Mouse (Mus musculus): ENCODE measurements around the gene Tnks1bp1. TPM values are rescaled to one million over a fixed set of nuclear protein-coding genes. Genes with fewer than 3 reads are reported as not detected.
A peak's percentile ranks its signal among the peaks of the same experiment; 100 is the strongest.

Gene Tnks1bp1
- polyA plus RNA-seq, 1 experiment from 2014 or later: 11.7 TPM

- ATAC-seq (replicated peaks; ENCODE audit: low FRiP score, low TSS enrichment, low read depth): no peak
- Histone ChIP-seq H3K9me3 (ENCODE audit: control insufficient read depth, low read length) (no peaks in the 10 kb centered on the region), H3K4me2 (ENCODE audit: low read length) (no peak overlapping the region), H3K9ac (ENCODE audit: low read length) (no peak overlapping the region), H3K4me3 (ENCODE audit: low read depth, low read length) (no peak overlapping the region), H3K4me1 (replicated peaks; ENCODE audit: control insufficient read depth, insufficient read depth, low read length) (peaks cover 7% of the 10 kb centered on the region; the same call in 1 of the 2 replicates), H3K27ac (ENCODE audit: low read depth) (no peak overlapping the region), H3K36me3 (ENCODE audit: control insufficient read depth, insufficient read depth, low read length) (no peaks in the 10 kb centered on the region), H3K27me3 (replicated peaks; ENCODE audit: control insufficient read depth, insufficient read depth, low read length) (no peaks in the 10 kb centered on the region)
- no peak for DNase-seq (ENCODE audit: low spot score)
- WGBS: 67% methylated on average over 6 of the region's 6 CpGs
Measured at GRCm38 (mm10) chr2:85030989-85031388, 16.8 kb upstream of the Tnks1bp1 start.

- ATAC-seq (replicated peaks; ENCODE audit: low FRiP score, low TSS enrichment, low read depth) (no peak), DNase-seq (ENCODE audit: low spot score) (no peak)
- H3K4me1 ChIP-seq (replicated peaks; ENCODE audit: control insufficient read depth, insufficient read depth, low read length): peaks cover 10% of the 10 kb centered on the region; the same call in 1 of the 2 replicates
- no peak overlapping the region for H3K4me2 ChIP-seq (ENCODE audit: low read length)
- 70% methylated on average over 2 of the region's 2 CpGs for WGBS
- H3K4me3 ChIP-seq (ENCODE audit: low read depth, low read length): no peak overlapping the region
- H3K9me3 ChIP-seq (ENCODE audit: control insufficient read depth, low read length): no peaks in the 10 kb centered on the region
- no peaks in the 10 kb centered on the region for H3K27me3 ChIP-seq (replicated peaks; ENCODE audit: control insufficient read depth, insufficient read depth, low read length)
- no peak overlapping the region for H3K9ac ChIP-seq (ENCODE audit: low read length)
- H3K27ac ChIP-seq (ENCODE audit: low read depth): no peak overlapping the region
- no peaks in the 10 kb centered on the region for H3K36me3 ChIP-seq (ENCODE audit: control insufficient read depth, insufficient read depth, low read length)
Measured at GRCm38 (mm10) chr2:85033121-85033520, 14.7 kb upstream of the Tnks1bp1 start.

- WGBS: 78% methylated on average over 7 of the region's 7 CpGs
- H3K4me2 ChIP-seq (ENCODE audit: low read length): no peak overlapping the region
- no peak for ATAC-seq (replicated peaks; ENCODE audit: low FRiP score, low TSS enrichment, low read depth)
- H3K9ac ChIP-seq (ENCODE audit: low read length): no peak overlapping the region
- DNase-seq (ENCODE audit: low spot score): no peak
- peaks cover 16% of the 10 kb centered on the region for H3K4me1 ChIP-seq (replicated peaks; ENCODE audit: control insufficient read depth, insufficient read depth, low read length)
- H3K9me3 ChIP-seq (ENCODE audit: control insufficient read depth, low read length): no peaks in the 10 kb centered on the region
- no peaks in the 10 kb centered on the region for H3K27me3 ChIP-seq (replicated peaks; ENCODE audit: control insufficient read depth, insufficient read depth, low read length)
- peaks cover 5% of the 10 kb centered on the region for H3K36me3 ChIP-seq (ENCODE audit: control insufficient read depth, insufficient read depth, low read length)
- no peak overlapping the region for H3K4me3 ChIP-seq (ENCODE audit: low read depth, low read length)
- H3K27ac ChIP-seq (ENCODE audit: low read depth): no peak overlapping the region
Measured at GRCm38 (mm10) chr2:85034169-85034568, 13.7 kb upstream of the Tnks1bp1 start.

GRCm38 (mm10) chr2:85036507-85037046 is 11.2 kb upstream of the Tnks1bp1 start:
- Histone ChIP-seq H3K27me3 (replicated peaks; ENCODE audit: control insufficient read depth, insufficient read depth, low read length) (no peaks in the 10 kb centered on the region), H3K27ac (ENCODE audit: low read depth) (peak overlapping the region; percentile 68; the same call in 1 of the 2 replicates), H3K9ac (ENCODE audit: low read length) (peak overlapping the region; percentile 83), H3K4me3 (ENCODE audit: low read depth, low read length) (peak overlapping the region; percentile 55), H3K4me2 (ENCODE audit: low read length) (peak overlapping the region; percentile 58), H3K4me1 (replicated peaks; ENCODE audit: control insufficient read depth, insufficient read depth, low read length) (peaks cover 9% of the 10 kb centered on the region), H3K36me3 (ENCODE audit: control insufficient read depth, insufficient read depth, low read length) (peaks cover 29% of the 10 kb centered on the region), H3K9me3 (ENCODE audit: control insufficient read depth, low read length) (no peaks in the 10 kb centered on the region)
- WGBS: 10% methylated on average over 11 of the region's 11 CpGs
- DNase-seq (ENCODE audit: low spot score): no peak
- peak; percentile 33 for ATAC-seq (replicated peaks; ENCODE audit: low FRiP score, low TSS enrichment, low read depth)

- peak within 1 kb of the TSS; percentile 83 for H3K9ac ChIP-seq (ENCODE audit: low read length)
- ATAC-seq (replicated peaks; ENCODE audit: low FRiP score, low TSS enrichment, low read depth) (peak; percentile 97), DNase-seq (ENCODE audit: low spot score) (peak; percentile 95)
- H3K36me3 ChIP-seq (ENCODE audit: control insufficient read depth, insufficient read depth, low read length): peaks cover 37% of the 10 kb centered on the region
- H3K4me3 ChIP-seq (ENCODE audit: low read depth, low read length): peak within 1 kb of the TSS; percentile 55
- H3K27ac ChIP-seq (ENCODE audit: low read depth): peak within 1 kb of the TSS; percentile 68
- H3K4me2 ChIP-seq (ENCODE audit: low read length): peak within 1 kb of the TSS; percentile 73
- peaks cover 9% of the 10 kb centered on the region for H3K4me1 ChIP-seq (replicated peaks; ENCODE audit: control insufficient read depth, insufficient read depth, low read length)
- WGBS: under 1% methylated on average over 63 of the region's 66 CpGs
- H3K27me3 ChIP-seq (replicated peaks; ENCODE audit: control insufficient read depth, insufficient read depth, low read length): no peaks in the 10 kb centered on the region
- no peaks in the 10 kb centered on the region for H3K9me3 ChIP-seq (ENCODE audit: control insufficient read depth, low read length)
Measured at GRCm38 (mm10) chr2:85037047-85038026, 10.5 kb upstream of the Tnks1bp1 start, which contains the start of the genes Ssrp1 and P2rx3. Ssrp1 (plus strand) TSS chr2:85037234. P2rx3 (minus strand) TSS chr2:85037462.

GRCm38 (mm10) chr2:85038336-85038735 is 9.5 kb upstream of the Tnks1bp1 start:
- H3K36me3 ChIP-seq (ENCODE audit: control insufficient read depth, insufficient read depth, low read length): peaks cover 47% of the 10 kb centered on the region
- ATAC-seq (replicated peaks; ENCODE audit: low FRiP score, low TSS enrichment, low read depth): no peak
- DNase-seq (ENCODE audit: low spot score): no peak
- H3K4me3 ChIP-seq (ENCODE audit: low read depth, low read length): peak overlapping the region; percentile 55
- no peaks in the 10 kb centered on the region for H3K9me3 ChIP-seq (ENCODE audit: control insufficient read depth, low read length)
- peak overlapping the region; percentile 68; the same call in 1 of the 2 replicates for H3K27ac ChIP-seq (ENCODE audit: low read depth)
- 74% methylated on average over 13 of the region's 13 CpGs for WGBS
- H3K4me2 ChIP-seq (ENCODE audit: low read length): peak overlapping the region; percentile 73
- peak overlapping the region; percentile 83 for H3K9ac ChIP-seq (ENCODE audit: low read length)
- H3K4me1 ChIP-seq (replicated peaks; ENCODE audit: control insufficient read depth, insufficient read depth, low read length): peaks cover 9% of the 10 kb centered on the region
- no peaks in the 10 kb centered on the region for H3K27me3 ChIP-seq (replicated peaks; ENCODE audit: control insufficient read depth, insufficient read depth, low read length)

- H3K27ac ChIP-seq (ENCODE audit: low read depth): no peak overlapping the region
- no peak overlapping the region for H3K9ac ChIP-seq (ENCODE audit: low read length)
- 90% methylated on average over 7 of the region's 7 CpGs for WGBS
- H3K9me3 ChIP-seq (ENCODE audit: control insufficient read depth, low read length): no peaks in the 10 kb centered on the region
- H3K4me2 ChIP-seq (ENCODE audit: low read length): no peak overlapping the region
- H3K4me1 ChIP-seq (replicated peaks; ENCODE audit: control insufficient read depth, insufficient read depth, low read length): peaks cover 8% of the 10 kb centered on the region; the same call in 1 of the 2 replicates
- H3K4me3 ChIP-seq (ENCODE audit: low read depth, low read length): no peak overlapping the region
- DNase-seq (ENCODE audit: low spot score): no peak
- peaks cover 81% of the 10 kb centered on the region for H3K36me3 ChIP-seq (ENCODE audit: control insufficient read depth, insufficient read depth, low read length)
- H3K27me3 ChIP-seq (replicated peaks; ENCODE audit: control insufficient read depth, insufficient read depth, low read length): no peaks in the 10 kb centered on the region
- ATAC-seq (replicated peaks; ENCODE audit: low FRiP score, low TSS enrichment, low read depth): no peak
Measured at GRCm38 (mm10) chr2:85043623-85044022, 4.2 kb upstream of the Tnks1bp1 start.

- H3K4me2 ChIP-seq (ENCODE audit: low read length): no peak overlapping the region
- peaks cover 29% of the 10 kb centered on the region for H3K4me1 ChIP-seq (replicated peaks; ENCODE audit: control insufficient read depth, insufficient read depth, low read length)
- no peaks in the 10 kb centered on the region for H3K27me3 ChIP-seq (replicated peaks; ENCODE audit: control insufficient read depth, insufficient read depth, low read length)
- H3K27ac ChIP-seq (ENCODE audit: low read depth): no peak overlapping the region
- peaks cover 57% of the 10 kb centered on the region for H3K36me3 ChIP-seq (ENCODE audit: control insufficient read depth, insufficient read depth, low read length)
- WGBS: 85% methylated on average over 8 of the region's 8 CpGs
- no peak for DNase-seq (ENCODE audit: low spot score)
- no peak overlapping the region for H3K9ac ChIP-seq (ENCODE audit: low read length)
- ATAC-seq (replicated peaks; ENCODE audit: low FRiP score, low TSS enrichment, low read depth): no peak
- no peaks in the 10 kb centered on the region for H3K9me3 ChIP-seq (ENCODE audit: control insufficient read depth, low read length)
- H3K4me3 ChIP-seq (ENCODE audit: low read depth, low read length): no peak overlapping the region
Measured at GRCm38 (mm10) chr2:85046222-85046621, 1.6 kb upstream of the Tnks1bp1 start.

All from intestine, embryonic 14.5 days (tissue).